Mouse (Mus musculus): ENCODE data around the gene Ugt1a6b. TPM values are rescaled to one million over a fixed set of nuclear protein-coding genes. Genes with fewer than 3 reads are reported as not detected.

Gene Ugt1a6b
- polyA plus RNA-seq, 1 experiment from 2014 or later, result 28.8 TPM

DNA sequence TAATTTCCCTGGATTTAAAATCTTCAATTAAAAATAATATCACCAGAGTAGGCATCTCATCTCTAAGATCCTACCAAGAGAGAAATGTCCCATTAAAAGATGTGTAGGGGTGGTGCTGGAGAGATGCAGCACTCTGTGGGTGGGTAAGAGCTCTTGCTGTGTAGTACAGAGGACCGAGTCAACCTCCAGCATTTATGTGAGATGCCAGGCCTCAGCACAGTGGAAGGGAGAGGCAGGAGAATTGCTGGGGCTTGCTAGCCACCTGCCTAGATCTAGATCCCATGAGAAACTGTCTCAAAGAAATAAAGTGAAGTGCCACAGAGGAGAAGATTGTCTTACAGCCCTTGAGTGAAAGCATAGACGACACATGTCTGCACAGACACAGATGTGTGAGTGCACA is 113.5 kb downstream of the Ugt1a6b start:
- DNase-seq (no peak), ATAC-seq (no peak)
- H3K9ac ChIP-seq (replicated peaks), result no peak overlapping the region
- H3K4me2 ChIP-seq (ENCODE audit: low read depth, low read length), result no peak overlapping the region
- no peak for TF ChIP-seq CTCF (IDR thresholded peaks at IDR 0.05; ENCODE audit: low read depth)
- no peak for TF ChIP-seq EP300 (IDR thresholded peaks at IDR 0.05; ENCODE audit: low read depth)
- 52% methylated on average over 2 of the region's 2 CpGs for WGBS (ENCODE audit: insufficient replicate concordance)
- no peak overlapping the region for H3K27ac ChIP-seq (ENCODE audit: low read depth)
- no peaks in the 10 kb centered on the region for H3K27me3 ChIP-seq (ENCODE audit: insufficient read depth, low read length)
- peaks cover 46% of the 10 kb centered on the region for H3K9me3 ChIP-seq (ENCODE audit: low read length)
- H3K4me1 ChIP-seq (ENCODE audit: insufficient read depth), result no peaks in the 10 kb centered on the region
- no peaks in the 10 kb centered on the region for H3K36me3 ChIP-seq (replicated peaks; ENCODE audit: insufficient read depth, low read length)
- no peak overlapping the region for H3K4me3 ChIP-seq (ENCODE audit: low read depth, low read length)

DNA sequence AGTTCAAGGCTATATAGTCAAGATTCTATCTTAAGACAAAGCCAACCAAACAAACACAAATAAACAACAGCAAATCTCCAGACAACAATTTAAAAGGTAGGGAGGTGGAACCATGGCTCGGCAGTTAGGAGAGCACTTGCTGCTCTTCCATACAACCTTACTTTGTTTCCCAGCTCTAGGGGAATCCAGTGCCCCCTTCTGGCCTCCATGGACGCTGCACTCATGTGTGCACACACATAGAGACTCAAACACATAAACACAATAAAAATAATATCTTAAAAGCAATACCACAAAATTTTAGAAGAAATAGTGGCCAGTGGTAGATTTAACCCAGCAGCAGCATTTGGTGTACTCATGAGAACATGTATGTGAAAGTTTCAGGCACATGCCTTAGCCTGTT is 114.1 kb downstream of the Ugt1a6b start:
- no peak overlapping the region for H3K4me2 ChIP-seq (ENCODE audit: low read depth, low read length)
- H3K4me3 ChIP-seq (ENCODE audit: low read depth, low read length), result no peak overlapping the region
- TF ChIP-seq CTCF (IDR thresholded peaks at IDR 0.05; ENCODE audit: low read depth) (no peak), EP300 (IDR thresholded peaks at IDR 0.05; ENCODE audit: low read depth) (no peak)
- H3K27me3 ChIP-seq (ENCODE audit: insufficient read depth, low read length), result no peaks in the 10 kb centered on the region
- no peak for DNase-seq
- no peak overlapping the region for H3K27ac ChIP-seq (ENCODE audit: low read depth)
- no peaks in the 10 kb centered on the region for H3K36me3 ChIP-seq (replicated peaks; ENCODE audit: insufficient read depth, low read length)
- ATAC-seq, result no peak
- no peaks in the 10 kb centered on the region for H3K4me1 ChIP-seq (ENCODE audit: insufficient read depth)
- 54% methylated on average over 2 of the region's 2 CpGs for WGBS (ENCODE audit: insufficient replicate concordance)
- H3K9me3 ChIP-seq (ENCODE audit: low read length), result peaks cover 43% of the 10 kb centered on the region
- no peak overlapping the region for H3K9ac ChIP-seq (replicated peaks)

DNA sequence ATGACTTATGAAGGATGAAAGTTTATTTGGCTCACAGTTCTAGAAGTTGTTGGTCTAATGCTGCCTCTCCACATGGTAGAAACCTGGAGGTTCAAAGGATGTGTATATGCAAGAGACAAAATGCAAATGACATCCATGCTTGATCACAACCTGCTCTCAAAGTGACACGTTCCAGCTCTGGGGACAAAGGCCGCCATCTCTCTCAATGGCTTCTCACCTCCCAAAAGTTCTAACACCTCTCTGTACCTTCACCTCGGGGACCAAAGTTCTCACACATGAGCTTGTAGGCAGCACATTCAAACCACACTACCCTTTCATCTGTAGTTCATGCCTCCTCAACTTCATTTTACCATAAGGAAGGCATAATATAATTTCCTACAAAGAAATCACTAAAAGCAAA is 114.5 kb downstream of the Ugt1a6b start:
- WGBS (ENCODE audit: insufficient replicate concordance), result 37% methylated on average over 3 of the region's 3 CpGs
- TF ChIP-seq EP300 (IDR thresholded peaks at IDR 0.05; ENCODE audit: low read depth) (no peak), CTCF (IDR thresholded peaks at IDR 0.05; ENCODE audit: low read depth) (no peak)
- Histone ChIP-seq H3K9ac (replicated peaks) (no peak overlapping the region), H3K4me3 (ENCODE audit: low read depth, low read length) (no peak overlapping the region), H3K27ac (ENCODE audit: low read depth) (no peak overlapping the region), H3K36me3 (replicated peaks; ENCODE audit: insufficient read depth, low read length) (no peaks in the 10 kb centered on the region), H3K4me2 (ENCODE audit: low read depth, low read length) (no peak overlapping the region), H3K4me1 (ENCODE audit: insufficient read depth) (no peaks in the 10 kb centered on the region), H3K9me3 (ENCODE audit: low read length) (peaks cover 44% of the 10 kb centered on the region), H3K27me3 (ENCODE audit: insufficient read depth, low read length) (no peaks in the 10 kb centered on the region)
- DNase-seq (no peak), ATAC-seq (no peak)

DNA sequence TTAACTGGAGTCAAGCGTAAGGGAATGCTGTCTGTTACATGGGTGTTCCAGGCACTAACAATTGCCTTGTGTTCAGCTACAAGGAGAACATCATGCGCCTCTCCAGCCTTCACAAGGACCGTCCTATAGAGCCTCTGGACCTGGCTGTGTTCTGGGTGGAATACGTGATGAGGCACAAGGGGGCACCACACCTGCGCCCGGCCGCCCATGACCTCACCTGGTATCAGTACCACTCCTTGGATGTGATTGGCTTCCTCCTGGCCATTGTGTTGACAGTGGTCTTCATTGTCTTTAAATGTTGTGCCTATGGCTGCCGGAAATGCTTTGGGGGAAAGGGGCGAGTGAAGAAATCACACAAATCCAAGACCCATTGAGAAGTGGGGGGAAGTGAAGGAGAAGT is 115.0 kb downstream of the Ugt1a6b start:
- Histone ChIP-seq H3K27ac (ENCODE audit: low read depth) (no peak overlapping the region), H3K4me3 (ENCODE audit: low read depth, low read length) (no peak overlapping the region), H3K4me1 (ENCODE audit: insufficient read depth) (no peaks in the 10 kb centered on the region), H3K4me2 (ENCODE audit: low read depth, low read length) (no peak overlapping the region), H3K36me3 (replicated peaks; ENCODE audit: insufficient read depth, low read length) (no peaks in the 10 kb centered on the region), H3K9ac (replicated peaks) (no peak overlapping the region), H3K9me3 (ENCODE audit: low read length) (peaks cover 39% of the 10 kb centered on the region), H3K27me3 (ENCODE audit: insufficient read depth, low read length) (no peaks in the 10 kb centered on the region)
- ATAC-seq, result no peak
- TF ChIP-seq CTCF (IDR thresholded peaks at IDR 0.05; ENCODE audit: low read depth) (no peak), EP300 (IDR thresholded peaks at IDR 0.05; ENCODE audit: low read depth) (no peak)
- 68% methylated on average over 9 of the region's 9 CpGs for WGBS (ENCODE audit: insufficient replicate concordance)
- DNase-seq, result peak; percentile 47

DNA sequence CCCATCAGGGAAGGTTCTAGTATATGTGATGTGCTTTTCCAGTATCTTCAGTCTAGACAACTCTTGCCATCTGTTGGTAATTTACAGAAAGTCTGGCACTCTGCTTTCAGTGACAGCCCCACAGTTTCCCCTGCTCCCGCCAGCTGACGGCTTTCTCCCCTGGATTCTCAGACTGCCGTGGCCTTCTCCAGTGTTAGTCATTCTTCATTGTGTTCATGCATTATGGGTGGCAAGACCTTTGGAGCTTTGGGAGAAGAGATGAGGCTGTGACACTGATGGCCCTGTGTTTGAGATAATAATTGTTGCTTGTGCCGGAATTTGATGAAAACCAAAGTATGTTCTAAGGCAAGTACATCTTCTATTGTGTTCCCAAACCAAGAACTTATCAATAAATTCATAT is 115.5 kb downstream of the Ugt1a6b start:
- Histone ChIP-seq H3K9ac (replicated peaks) (no peak overlapping the region), H3K27me3 (ENCODE audit: insufficient read depth, low read length) (no peaks in the 10 kb centered on the region), H3K4me2 (ENCODE audit: low read depth, low read length) (no peak overlapping the region), H3K4me1 (ENCODE audit: insufficient read depth) (no peaks in the 10 kb centered on the region), H3K36me3 (replicated peaks; ENCODE audit: insufficient read depth, low read length) (no peaks in the 10 kb centered on the region), H3K4me3 (ENCODE audit: low read depth, low read length) (no peak overlapping the region), H3K9me3 (ENCODE audit: low read length) (peaks cover 34% of the 10 kb centered on the region), H3K27ac (ENCODE audit: low read depth) (no peak overlapping the region)
- no peak for DNase-seq
- 46% methylated on average over 4 of the region's 4 CpGs for WGBS (ENCODE audit: insufficient replicate concordance)
- no peak for TF ChIP-seq EP300 (IDR thresholded peaks at IDR 0.05; ENCODE audit: low read depth)
- TF ChIP-seq CTCF (IDR thresholded peaks at IDR 0.05; ENCODE audit: low read depth), result no peak
- ATAC-seq, result no peak

DNA sequence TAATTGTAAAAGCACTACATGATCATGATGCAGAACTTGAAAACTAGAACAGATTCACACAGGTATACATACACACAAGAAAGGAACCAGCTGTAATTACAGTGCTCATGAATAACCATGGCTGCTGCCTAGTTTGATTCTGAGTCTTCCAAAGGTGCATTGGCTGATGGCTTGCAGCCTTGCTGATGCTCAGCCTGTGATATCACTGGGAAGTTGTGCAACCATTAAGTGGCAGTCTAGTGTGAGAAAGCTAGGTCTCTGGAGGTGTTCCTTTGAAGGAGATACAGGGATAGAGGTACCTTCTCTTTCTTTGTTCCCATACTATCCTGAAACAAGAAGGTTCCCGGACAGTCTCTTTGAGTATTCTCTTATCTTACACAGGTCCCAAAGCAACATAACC is 116.0 kb downstream of the Ugt1a6b start:
- H3K4me1 ChIP-seq (ENCODE audit: insufficient read depth), result no peaks in the 10 kb centered on the region
- no peak overlapping the region for H3K27ac ChIP-seq (ENCODE audit: low read depth)
- H3K36me3 ChIP-seq (replicated peaks; ENCODE audit: insufficient read depth, low read length), result no peaks in the 10 kb centered on the region
- DNase-seq, result no peak
- TF ChIP-seq EP300 (IDR thresholded peaks at IDR 0.05; ENCODE audit: low read depth) (no peak), CTCF (IDR thresholded peaks at IDR 0.05; ENCODE audit: low read depth) (no peak)
- no peak overlapping the region for H3K4me2 ChIP-seq (ENCODE audit: low read depth, low read length)
- no peak overlapping the region for H3K9ac ChIP-seq (replicated peaks)
- no peaks in the 10 kb centered on the region for H3K27me3 ChIP-seq (ENCODE audit: insufficient read depth, low read length)
- peaks cover 30% of the 10 kb centered on the region for H3K9me3 ChIP-seq (ENCODE audit: low read length)
- no peak for ATAC-seq
- no peak overlapping the region for H3K4me3 ChIP-seq (ENCODE audit: low read depth, low read length)
- 13% methylated on average over 1 of the region's 1 CpGs for WGBS (ENCODE audit: insufficient replicate concordance)

DNA sequence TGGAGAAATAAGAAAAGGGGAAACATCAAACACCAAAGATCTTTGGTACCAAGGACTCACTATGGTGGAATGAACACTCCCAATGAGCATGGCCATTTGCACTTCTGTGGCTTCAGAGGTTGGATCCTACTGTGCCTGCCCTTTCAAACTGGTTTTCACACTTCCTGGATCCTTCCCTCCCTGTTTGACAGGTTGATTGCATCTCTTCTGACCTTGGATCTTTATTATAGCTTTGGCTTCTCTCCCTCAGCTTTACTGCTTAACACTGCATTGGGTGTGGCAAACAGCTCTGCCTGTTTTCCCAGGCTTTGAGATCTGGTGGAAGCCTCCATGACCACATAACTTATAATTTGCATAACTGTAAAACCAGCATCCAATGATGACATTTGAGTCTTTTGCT is 117.3 kb downstream of the Ugt1a6b start:
- Histone ChIP-seq H3K4me3 (ENCODE audit: low read depth, low read length) (no peak overlapping the region), H3K4me2 (ENCODE audit: low read depth, low read length) (no peak overlapping the region), H3K9ac (replicated peaks) (no peak overlapping the region), H3K4me1 (ENCODE audit: insufficient read depth) (no peaks in the 10 kb centered on the region), H3K9me3 (ENCODE audit: low read length) (peaks cover 20% of the 10 kb centered on the region), H3K27me3 (ENCODE audit: insufficient read depth, low read length) (no peaks in the 10 kb centered on the region), H3K27ac (ENCODE audit: low read depth) (no peak overlapping the region), H3K36me3 (replicated peaks; ENCODE audit: insufficient read depth, low read length) (no peaks in the 10 kb centered on the region)
- ATAC-seq (no peak), DNase-seq (no peak)
- TF ChIP-seq EP300 (IDR thresholded peaks at IDR 0.05; ENCODE audit: low read depth) (no peak), CTCF (IDR thresholded peaks at IDR 0.05; ENCODE audit: low read depth) (no peak)

Measured in liver, postnatal 0 days (tissue).